Mouse (Mus musculus) lung, adult 2 months (tissue): ENCODE measurements at regions not wholly inside any gene's neighbourhood (a gene's known extent, or its start where the extent isn't known, plus 50 kb on each side); places are given as distances from the start of the nearest gene placed in this dataset.

Experiments used
- CTCF ChIP-seq: fragments of 200-500 bp; IDR thresholded peaks from 2 replicates; pipeline ENCODE4 v1.5.1; 2011; ENCODE audit warnings: mild to moderate bottlenecking, low read length, control low read depth; ENCODE audit not compliant: insufficient read depth
- POLR2A ChIP-seq: fragments of 200-500 bp; IDR thresholded peaks from 2 replicates; pipeline ENCODE4 v1.6.1; 2011; ENCODE audit warnings: low read depth, mild to moderate bottlenecking, control low read depth, low read length, borderline replicate concordance; ENCODE audit errors: extremely low read depth

DNA sequence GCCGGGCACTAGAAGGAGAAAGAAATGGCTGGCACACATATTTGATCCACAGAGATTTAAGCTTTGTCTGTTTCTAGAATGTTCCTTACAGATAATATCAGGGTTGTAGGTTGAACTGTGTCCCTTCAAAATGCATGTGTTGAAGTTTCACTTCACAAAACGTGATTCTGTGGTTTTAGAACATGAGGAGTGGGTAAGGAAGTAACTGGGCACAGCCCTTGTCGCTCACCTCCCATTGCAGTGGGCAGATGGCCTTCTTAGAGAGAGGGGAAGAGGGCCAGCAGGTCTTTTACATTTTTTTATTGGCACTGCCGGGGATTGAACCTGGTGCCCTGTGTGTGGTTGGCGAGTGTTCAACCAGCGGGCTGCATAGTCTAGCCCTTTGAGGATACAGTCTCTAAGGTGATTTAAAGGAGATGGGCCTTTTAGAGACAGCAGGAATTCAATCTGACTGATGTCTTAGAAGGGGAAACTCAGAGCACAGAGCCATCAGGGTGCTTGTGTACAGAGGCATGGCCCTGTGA lies 64.0 kb upstream of the Gjb5 start:
- no peak for TF ChIP-seq CTCF
- no peak for TF ChIP-seq POLR2A
